Mouse (Mus musculus): ENCODE measurements at regions not wholly inside any gene's neighbourhood (a gene's known extent, or its start where the extent isn't known, plus 50 kb on each side); places are given as distances from the start of the nearest gene placed in this dataset.

- no peak for DNase-seq (ENCODE audit: low spot score)
These were observed 253.4 kb upstream of the Rag2 start for GRCm38 (mm10) chr2:101370991-101371736.

DNA sequence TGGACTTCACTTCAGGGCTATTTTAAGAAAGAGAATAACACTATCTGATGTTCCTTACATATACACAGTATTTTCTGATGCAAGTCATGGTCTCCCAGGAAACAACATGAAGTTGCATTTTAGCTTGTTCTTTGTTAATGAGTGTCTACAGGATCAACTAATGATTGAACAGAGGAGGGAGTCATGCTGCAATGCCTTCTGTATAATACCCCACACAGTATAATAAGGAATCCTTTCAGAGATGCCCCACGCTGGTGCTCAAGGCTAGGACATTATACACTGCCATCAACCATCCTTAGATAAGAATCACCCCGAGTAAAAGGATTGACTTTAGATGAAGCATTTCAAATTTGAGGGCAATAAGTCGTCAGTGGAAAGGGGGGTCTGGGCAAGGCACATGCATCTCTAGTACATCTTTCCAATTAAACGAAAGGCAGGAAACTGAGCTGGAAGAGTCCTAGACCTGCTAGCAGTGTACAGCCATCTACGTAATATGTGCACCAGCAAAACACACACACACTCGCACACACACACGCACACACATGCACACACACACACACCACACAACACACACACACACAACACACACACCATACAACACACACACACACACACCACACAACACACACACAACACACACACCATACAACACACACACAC is 252.6 kb upstream of the Rag2 start:
- no peak for DNase-seq (ENCODE audit: low spot score)

DNA sequence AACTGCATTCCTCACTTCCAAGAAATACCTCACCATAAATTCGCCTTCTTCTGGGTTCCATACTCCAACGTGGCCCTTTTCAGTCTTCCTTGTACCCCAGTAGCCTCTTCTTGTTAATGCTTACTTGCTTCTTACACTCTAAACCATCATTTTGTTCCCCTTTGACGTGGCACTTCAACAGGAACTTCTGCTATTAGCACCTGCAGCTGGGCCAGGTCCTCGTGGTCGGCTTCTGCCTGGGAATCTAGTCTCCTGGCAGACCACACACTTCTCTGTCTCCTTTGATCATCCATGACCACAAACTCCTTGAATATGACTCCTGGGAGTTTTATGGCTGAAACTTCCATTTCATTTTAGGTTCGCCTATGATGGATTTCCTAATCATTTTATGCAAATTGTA is 243.9 kb upstream of the Rag2 start:
- DNase-seq (ENCODE audit: low spot score), result no peak

DNA sequence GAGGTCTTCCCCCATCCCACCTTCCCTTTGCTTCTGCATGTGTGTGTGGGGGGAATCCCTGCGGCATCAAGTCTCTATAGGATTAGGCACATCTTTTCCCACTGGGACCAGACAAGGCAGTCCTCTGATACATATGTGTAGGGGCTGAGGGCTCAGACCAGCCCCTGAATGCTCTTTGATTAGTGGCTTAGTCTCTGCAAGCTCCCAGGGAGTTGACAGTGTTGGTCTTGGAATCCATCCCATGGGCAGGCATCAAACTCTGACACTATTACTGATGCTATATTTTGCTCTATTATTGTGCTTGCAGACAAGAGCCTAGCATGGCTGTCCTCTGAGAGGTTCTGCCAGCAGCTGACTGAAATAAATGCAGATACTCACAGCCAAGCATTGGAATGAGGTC is 209.5 kb upstream of the Rag2 start:
- no peak for DNase-seq (ENCODE audit: low spot score)

DNA sequence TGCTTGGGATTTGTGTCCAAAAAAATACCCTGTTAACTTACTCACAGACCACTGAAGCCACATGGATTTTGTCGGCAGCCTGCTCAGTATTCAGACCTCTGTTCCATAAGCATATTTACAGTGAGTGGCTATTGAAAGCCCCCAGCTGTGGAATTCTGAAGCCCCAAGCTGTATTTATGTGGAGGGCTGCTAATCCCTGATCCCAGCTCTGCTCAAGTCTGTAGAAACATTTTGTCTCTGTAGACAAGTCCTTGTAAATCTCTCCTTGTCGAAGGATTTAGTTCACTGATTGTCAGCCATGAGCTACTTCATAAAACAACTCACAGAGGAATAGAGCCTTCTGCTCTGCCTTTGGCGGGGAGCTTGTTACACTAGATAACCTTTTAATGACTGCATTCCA is 207.8 kb upstream of the Rag2 start:
- DNase-seq (ENCODE audit: low spot score), result no peak

DNA sequence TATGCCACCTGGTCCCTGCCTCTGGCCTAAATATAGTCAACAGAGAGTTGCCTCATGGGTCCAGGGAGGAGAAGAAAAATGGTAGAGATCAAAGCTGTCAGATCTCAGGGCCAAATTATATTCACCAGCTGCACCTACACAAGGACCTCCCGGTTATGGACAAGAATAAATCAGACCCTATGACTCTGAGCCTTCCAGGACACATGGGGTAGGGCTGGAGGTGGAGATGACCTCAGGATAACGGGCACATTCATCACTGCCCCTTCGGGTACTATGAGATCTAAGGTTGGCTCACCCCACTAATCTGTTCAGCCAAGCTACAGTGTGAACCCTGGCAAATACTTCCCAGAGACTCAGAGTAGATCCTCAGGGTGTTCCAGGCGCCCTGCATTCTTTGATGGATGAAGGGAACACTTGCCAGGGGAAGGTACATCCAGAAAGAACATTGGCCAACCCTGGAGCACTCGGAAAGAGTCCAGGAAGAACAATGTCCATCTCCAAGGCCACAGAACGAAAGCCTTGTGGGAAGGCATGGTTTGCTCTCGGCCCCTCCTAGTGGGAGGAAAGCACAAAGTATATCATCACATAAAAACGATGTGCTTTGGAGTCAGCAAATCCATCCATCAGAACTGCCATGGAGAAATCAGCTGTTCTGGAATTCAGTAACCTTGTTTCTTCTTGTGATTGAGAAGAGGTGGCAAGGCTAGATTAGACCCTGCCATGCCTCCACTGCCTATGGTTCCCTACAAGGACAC is 191.2 kb upstream of the Rag2 start:
- no peak for DNase-seq (ENCODE audit: low spot score)

GRCm38 (mm10) chr2:101440231-101440630 is 184.3 kb upstream of the Rag2 start:
- DNase-seq (ENCODE audit: low spot score), result no peak

GRCm38 (mm10) chr2:101441081-101441630 is 183.4 kb upstream of the Rag2 start:
- DNase-seq (ENCODE audit: low spot score), result no peak

- no peak for DNase-seq (ENCODE audit: low spot score)
These were observed 168.9 kb upstream of the Rag2 start for GRCm38 (mm10) chr2:101455591-101455990.

GRCm38 (mm10) chr2:101458959-101459358 is 165.6 kb upstream of the Rag2 start:
- DNase-seq (ENCODE audit: low spot score), result no peak

DNA sequence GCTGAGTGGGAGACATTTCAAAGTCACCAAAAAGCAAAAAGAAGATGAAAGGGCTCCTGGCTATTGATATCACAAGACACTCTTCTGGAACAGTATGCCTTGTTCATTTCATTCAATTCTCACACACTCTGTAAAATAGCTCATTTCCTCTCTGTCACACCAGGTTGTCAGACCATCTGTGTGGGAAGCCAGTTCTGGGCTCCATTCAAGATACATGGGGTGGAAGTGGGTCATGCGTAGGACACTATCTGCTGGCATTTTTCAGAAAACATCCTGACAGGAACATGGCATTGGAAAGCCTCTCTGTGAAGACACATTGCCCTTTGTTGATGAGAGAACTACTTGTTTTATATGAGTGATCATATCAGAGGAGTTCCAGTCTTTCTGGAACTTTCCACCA is 162.1 kb upstream of the Rag2 start:
- DNase-seq (ENCODE audit: low spot score), result no peak

DNA sequence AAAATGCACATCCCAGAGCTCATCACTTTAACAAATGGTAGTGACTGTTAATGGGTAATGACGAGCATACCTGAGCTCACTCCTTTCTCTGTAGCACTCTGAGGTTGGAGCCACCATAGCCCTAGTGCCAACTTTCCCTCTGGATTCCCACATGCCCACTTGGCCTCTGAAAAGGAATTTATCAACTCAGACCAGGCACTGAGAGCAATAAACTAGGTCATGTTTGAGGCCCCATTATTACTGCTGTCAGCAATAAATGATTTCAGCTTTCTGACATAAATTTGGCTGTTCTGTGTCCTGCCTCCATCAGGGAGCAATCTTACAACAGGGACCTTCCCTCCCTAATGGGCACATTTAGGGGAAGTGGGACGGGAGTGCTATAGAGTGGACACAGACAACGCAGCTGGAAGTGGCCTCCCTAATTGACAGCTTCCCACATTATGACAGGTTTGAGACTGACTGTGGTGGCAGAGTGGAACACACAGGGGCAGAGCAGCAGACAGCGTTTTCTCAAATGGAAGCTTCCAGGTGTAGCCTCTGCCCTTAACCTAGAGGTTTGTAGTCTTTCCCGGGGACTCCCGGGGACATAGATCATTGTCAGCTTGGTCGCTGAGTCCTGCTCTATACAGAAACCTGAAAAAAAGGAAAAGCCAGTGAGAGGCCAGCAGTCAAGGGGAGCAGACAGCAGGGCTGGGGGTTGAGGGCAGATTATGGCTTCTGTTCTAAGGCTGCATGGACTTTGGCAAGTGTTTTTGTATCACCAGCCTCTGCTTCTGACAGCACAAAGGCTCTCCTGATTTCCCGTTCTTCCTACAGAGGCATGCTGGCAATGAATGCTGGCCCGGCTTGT is 160.0 kb upstream of the Rag2 start:
- no peak for DNase-seq (ENCODE audit: low spot score)

- DNase-seq (ENCODE audit: low spot score), result no peak
These were observed 153.9 kb upstream of the Rag2 start for GRCm38 (mm10) chr2:101470569-101471100.

DNA sequence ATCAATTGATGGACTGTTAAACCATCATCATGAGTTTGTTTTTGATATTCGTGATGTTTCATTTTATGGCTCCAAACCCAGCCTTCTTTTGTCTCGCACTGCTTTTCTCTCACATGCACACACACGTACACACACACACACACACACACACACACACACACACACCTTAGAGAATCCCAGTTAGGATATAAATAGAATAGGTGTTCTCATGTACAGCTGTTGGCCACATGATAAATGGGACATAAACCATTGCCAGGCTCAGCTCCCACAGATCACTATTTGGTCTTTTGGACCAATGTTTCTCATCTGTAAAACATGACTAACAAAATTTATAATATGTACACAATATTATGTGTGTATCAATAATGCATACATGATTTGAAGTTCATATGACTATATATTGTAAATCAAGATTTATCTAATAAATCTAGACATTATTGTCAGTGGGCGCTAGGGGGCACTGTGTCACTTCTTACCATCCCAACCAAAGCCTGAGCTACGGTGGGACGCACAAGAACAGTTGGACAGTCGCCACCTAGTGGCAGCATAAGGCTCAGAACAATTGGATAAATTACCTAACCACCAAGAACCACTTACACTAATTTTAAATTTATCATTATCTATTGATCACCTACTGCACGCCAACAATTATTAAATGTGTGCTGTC is 151.9 kb upstream of the Rag2 start:
- peak; percentile 92 for DNase-seq (ENCODE audit: low spot score)

DNA sequence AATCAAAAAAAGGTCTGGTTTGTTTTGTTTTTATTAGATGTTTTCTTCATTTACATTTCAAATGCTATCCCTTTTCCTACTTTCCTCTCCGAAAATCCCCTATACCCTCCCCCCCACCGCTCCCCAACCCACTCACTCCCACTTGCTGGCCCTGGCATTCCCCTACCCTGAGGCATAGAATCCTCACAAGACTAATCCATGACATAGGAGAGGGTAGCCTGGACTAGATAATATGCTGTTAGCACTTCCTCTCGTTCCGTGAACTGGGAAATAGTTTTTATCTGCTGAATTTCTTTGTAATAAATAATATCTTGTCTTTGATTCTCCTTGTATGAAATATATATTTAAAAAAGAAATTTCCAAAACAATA is 151.4 kb upstream of the Rag2 start:
- DNase-seq (ENCODE audit: low spot score), result no peak

GRCm38 (mm10) chr2:101476862-101477261 is 147.7 kb upstream of the Rag2 start:
- DNase-seq (ENCODE audit: low spot score), result no peak

- no peak for DNase-seq (ENCODE audit: low spot score)
These were observed 134.3 kb upstream of the Rag2 start for GRCm38 (mm10) chr2:101490207-101490606.

DNA sequence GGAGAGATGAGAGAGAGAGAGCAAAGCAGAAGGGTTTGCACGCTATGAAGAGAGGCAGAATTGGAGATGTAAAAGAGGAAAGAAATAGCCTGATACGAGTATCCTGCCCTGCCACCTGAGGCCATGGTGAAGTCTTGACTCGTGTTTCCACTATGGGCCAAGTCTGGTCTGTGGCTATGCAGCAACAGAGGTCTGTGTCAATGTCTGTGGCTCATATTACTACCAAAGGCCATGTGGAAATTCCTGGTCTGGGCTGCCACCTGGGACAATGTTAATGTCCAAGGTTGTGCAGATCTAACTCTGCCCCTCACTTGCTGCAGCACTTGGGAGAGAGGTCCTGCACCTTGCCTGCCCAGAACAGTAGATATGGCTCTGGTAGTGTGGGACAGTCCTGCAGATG is 132.8 kb upstream of the Rag2 start:
- no peak for DNase-seq (ENCODE audit: low spot score)

DNA sequence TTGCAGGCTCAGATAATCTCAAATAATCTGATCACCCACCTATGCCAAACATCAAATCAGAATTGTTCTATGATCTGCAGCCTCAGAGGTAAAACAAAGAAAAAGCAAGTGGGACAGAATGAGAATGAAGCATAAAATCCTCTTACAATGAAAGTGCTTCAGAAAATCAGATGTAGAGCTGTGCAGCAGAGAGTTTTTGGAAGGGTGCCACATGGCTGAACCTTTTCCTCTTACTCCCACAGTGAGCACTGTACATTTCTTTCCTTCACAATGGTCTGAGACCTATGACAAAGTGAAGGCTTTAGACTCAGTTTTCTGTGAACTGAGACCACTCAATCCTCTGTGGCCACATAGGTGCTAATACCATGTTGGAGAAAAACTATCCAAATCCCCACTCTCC is 116.4 kb upstream of the Rag2 start:
- no peak for DNase-seq (ENCODE audit: low spot score)
